ENCODE assay signal across 1 mouse cellular context in genomic region chr4:130907200-130908069, GRCm38 (mm10).
A peak's percentile ranks its signal among the peaks of the same experiment; 100 is the strongest.
TF ChIP-seq lines count a peak whose summit lies in the region.

No protein-coding gene starts in this region.

TF ChIP-seq in CH12.LX, 34 proteins besides CTCF, POLR2A, EP300 and RAD21 (continued from another document):
- TF ChIP-seq RCOR1 (conservative IDR thresholded peaks at IDR 0.05; ENCODE audit: low read depth, low read length) = 0 out of 2 replicates have a peak, but pooled peaks have one; percentile 34
- TF ChIP-seq ELF1 (IDR thresholded peaks at IDR 0.05; ENCODE audit: low read depth, low read length) = peak; percentile 74
- TF ChIP-seq ZNF384 (IDR thresholded peaks at IDR 0.05; ENCODE audit: low read depth, low read length) = peak; percentile 68
- TF ChIP-seq JUND (conservative IDR thresholded peaks at IDR 0.05; ENCODE audit: low read depth, low read length) = no peak
- no peak for TF ChIP-seq HCFC1 (IDR thresholded peaks at IDR 0.05; ENCODE audit: low read depth, low read length)
- TF ChIP-seq USF1 (IDR thresholded peaks at IDR 0.05; ENCODE audit: low read depth, low read length) = no peak
